Mouse (Mus musculus) kidney, embryonic 14.5 days (tissue): ENCODE measurements at regions not wholly inside any gene's neighbourhood (a gene's known extent, or its start where the extent isn't known, plus 50 kb on each side); places are given as distances from the start of the nearest gene placed in this dataset.
A peak's percentile ranks its signal among the peaks of the same experiment; 100 is the strongest.

Experiments
- ATAC-seq: fragments of 200-750 bp; cut with Nextera tagmentation; 2 replicates; pipeline ENCODE4 v1.8.0; 2017; ENCODE audit warnings: moderate number of reproducible peaks, mild to moderate bottlenecking, moderate TSS enrichment, moderate library complexity; ENCODE audit not compliant: low FRiP score, low TSS enrichment
- H3K27ac ChIP-seq: fragments of 300-500 bp; sonication (generic); 2 replicates; pipeline ENCODE4 v1.5.1; 2014; ENCODE audit warnings: low read depth, mild to moderate bottlenecking, low read length, moderate library complexity, mixed read lengths
- H3K27me3 ChIP-seq: fragments of 300-500 bp; sonication (generic); 2 replicates; pipeline ENCODE4 v1.6.1; 2014; ENCODE audit warnings: mild to moderate bottlenecking, low read length; ENCODE audit not compliant: control insufficient read depth, insufficient read depth
- H3K36me3 ChIP-seq: fragments of 300-500 bp; sonication (generic); 2 replicates; pipeline ENCODE4 v1.6.1; 2014; ENCODE audit warnings: low read length, mixed read lengths; ENCODE audit not compliant: control insufficient read depth, insufficient read depth
- H3K4me1 ChIP-seq: fragments of 300-500 bp; sonication (generic); 2 replicates; pipeline ENCODE4 v1.6.1; 2014; ENCODE audit warnings: low read length, mixed read lengths; ENCODE audit not compliant: control insufficient read depth, insufficient read depth
- H3K4me2 ChIP-seq: fragments of 300-500 bp; sonication (generic); replicated peaks from 2 replicates; pipeline ENCODE4 v1.6.1; 2014; ENCODE audit warnings: low read depth, mild to moderate bottlenecking, low read length
- H3K4me3 ChIP-seq: fragments of 300-500 bp; sonication (generic); 2 replicates; pipeline ENCODE4 v1.5.1; 2014; ENCODE audit warnings: mild to moderate bottlenecking, low read length
- H3K9ac ChIP-seq: fragments of 300-500 bp; sonication (generic); 2 replicates; pipeline ENCODE4 v1.6.1; 2014; ENCODE audit warnings: low read depth, mild to moderate bottlenecking, low read length, moderate library complexity
- H3K9me3 ChIP-seq: fragments of 300-500 bp; sonication (generic); 2 replicates; pipeline ENCODE4 v1.6.1; 2016; ENCODE audit warnings: low read length; ENCODE audit not compliant: control insufficient read depth
- WGBS: fragments of 180-500 bp; shearing (Covaris S2); extraction: QIAGEN DNeasy Blood & Tissue Kit; methylation state at CpG from one replicate; pipeline ENCODE4 v1.1.7; 2014; 5-methylcytosine and 5-hydroxymethylcytosine counted together

- no peak for ATAC-seq
- Histone ChIP-seq H3K4me2 (no peak overlapping the region), H3K4me1 (no peaks in the 10 kb centered on the region), H3K9ac (no peak overlapping the region), H3K36me3 (no peaks in the 10 kb centered on the region), H3K27me3 (no peaks in the 10 kb centered on the region), H3K27ac (no peak overlapping the region), H3K9me3 (peaks cover 3% of the 10 kb centered on the region; the same call in 1 of the 2 replicates), H3K4me3 (no peak overlapping the region)
- WGBS = 91% methylated on average over 3 of the region's 3 CpGs
Measured at GRCm38 (mm10) chr9:68231131-68231530, 390.9 kb downstream of the Vps13c start.

GRCm38 (mm10) chr9:68234979-68235649 is 394.9 kb downstream of the Vps13c start:
- ATAC-seq = no peak
- H3K9me3 ChIP-seq = peaks cover 3% of the 10 kb centered on the region; the same call in 1 of the 2 replicates
- WGBS = 19% methylated on average over 12 of the region's 12 CpGs

GRCm38 (mm10) chr9:68239121-68239520 is 398.9 kb downstream of the Vps13c start:
- H3K4me2 ChIP-seq = no peak overlapping the region
- no peak for ATAC-seq
- H3K4me1 ChIP-seq = no peaks in the 10 kb centered on the region
- no peaks in the 10 kb centered on the region for H3K36me3 ChIP-seq
- H3K27me3 ChIP-seq = no peaks in the 10 kb centered on the region
- no peak overlapping the region for H3K9ac ChIP-seq
- H3K27ac ChIP-seq = no peak overlapping the region
- H3K9me3 ChIP-seq = no peaks in the 10 kb centered on the region
- H3K4me3 ChIP-seq = no peak overlapping the region

More at GRCm38 (mm10) chr9:68234979-68235649, 394.9 kb downstream of the Vps13c start:
- Histone ChIP-seq H3K4me3 (no peak overlapping the region), H3K9ac (no peak overlapping the region), H3K27me3 (no peaks in the 10 kb centered on the region), H3K4me2 (no peak overlapping the region), H3K4me1 (no peaks in the 10 kb centered on the region), H3K27ac (no peak overlapping the region), H3K36me3 (no peaks in the 10 kb centered on the region)

GRCm38 (mm10) chr9:68239551-68239950 is 399.4 kb downstream of the Vps13c start:
- no peak overlapping the region for H3K4me2 ChIP-seq
- H3K4me1 ChIP-seq = no peaks in the 10 kb centered on the region
- H3K9me3 ChIP-seq = no peaks in the 10 kb centered on the region
- H3K9ac ChIP-seq = no peak overlapping the region
- no peaks in the 10 kb centered on the region for H3K27me3 ChIP-seq
- no peak for ATAC-seq
- no peak overlapping the region for H3K27ac ChIP-seq
- 87% methylated on average over 5 of the region's 5 CpGs for WGBS
- H3K36me3 ChIP-seq = no peaks in the 10 kb centered on the region
- H3K4me3 ChIP-seq = no peak overlapping the region

GRCm38 (mm10) chr9:68250011-68250410 is 403.6 kb upstream of the Rora start:
- H3K4me1 ChIP-seq = no peaks in the 10 kb centered on the region
- no peak overlapping the region for H3K9ac ChIP-seq
- 88% methylated on average over 16 of the region's 16 CpGs for WGBS
- no peak overlapping the region for H3K4me3 ChIP-seq
- no peaks in the 10 kb centered on the region for H3K27me3 ChIP-seq
- no peaks in the 10 kb centered on the region for H3K36me3 ChIP-seq
- no peak overlapping the region for H3K27ac ChIP-seq
- no peaks in the 10 kb centered on the region for H3K9me3 ChIP-seq
- ATAC-seq = no peak
- no peak overlapping the region for H3K4me2 ChIP-seq

- H3K36me3 ChIP-seq = no peaks in the 10 kb centered on the region
- no peak overlapping the region for H3K9ac ChIP-seq
- H3K4me2 ChIP-seq = no peak overlapping the region
- no peaks in the 10 kb centered on the region for H3K27me3 ChIP-seq
- H3K4me3 ChIP-seq = no peak overlapping the region
- no peak for ATAC-seq
- WGBS = 44% methylated on average over 3 of the region's 3 CpGs
- no peaks in the 10 kb centered on the region for H3K9me3 ChIP-seq
- no peak overlapping the region for H3K27ac ChIP-seq
- H3K4me1 ChIP-seq = no peaks in the 10 kb centered on the region
Measured at GRCm38 (mm10) chr9:68254218-68254617, 399.4 kb upstream of the Rora start.

- Histone ChIP-seq H3K27ac (no peak overlapping the region), H3K4me2 (no peak overlapping the region), H3K4me3 (no peak overlapping the region), H3K9me3 (no peaks in the 10 kb centered on the region), H3K36me3 (no peaks in the 10 kb centered on the region), H3K9ac (no peak overlapping the region), H3K27me3 (no peaks in the 10 kb centered on the region), H3K4me1 (no peaks in the 10 kb centered on the region)
- ATAC-seq = no peak
- WGBS = 82% methylated on average over 18 of the region's 18 CpGs
Measured at GRCm38 (mm10) chr9:68268551-68268950, 385.0 kb upstream of the Rora start.

- WGBS = 33% methylated on average over 7 of the region's 7 CpGs
- ATAC-seq = peak; percentile 62; the same call in 1 of the 2 replicates
- no peaks in the 10 kb centered on the region for H3K27me3 ChIP-seq
- no peak overlapping the region for H3K4me3 ChIP-seq
- peak overlapping the region; percentile 65; the same call in 1 of the 2 replicates for H3K27ac ChIP-seq
- H3K4me2 ChIP-seq = no peak overlapping the region
- H3K9ac ChIP-seq = no peak overlapping the region
- no peaks in the 10 kb centered on the region for H3K36me3 ChIP-seq
- no peaks in the 10 kb centered on the region for H3K9me3 ChIP-seq
- H3K4me1 ChIP-seq = peaks cover 11% of the 10 kb centered on the region; the same call in 1 of the 2 replicates
Measured at GRCm38 (mm10) chr9:68302232-68302925, 351.2 kb upstream of the Rora start.

GRCm38 (mm10) chr9:68330721-68331120 is 322.9 kb upstream of the Rora start:
- WGBS = 87% methylated on average over 3 of the region's 3 CpGs
- H3K4me1 ChIP-seq = no peaks in the 10 kb centered on the region
- no peak overlapping the region for H3K4me3 ChIP-seq
- no peaks in the 10 kb centered on the region for H3K27me3 ChIP-seq
- H3K4me2 ChIP-seq = no peak overlapping the region
- no peaks in the 10 kb centered on the region for H3K36me3 ChIP-seq
- H3K9ac ChIP-seq = no peak overlapping the region
- H3K9me3 ChIP-seq = no peaks in the 10 kb centered on the region
- H3K27ac ChIP-seq = no peak overlapping the region
- no peak for ATAC-seq
